Mouse (Mus musculus): ENCODE data around the gene Slc8a3.

The Slc8a3 gene

DNA sequence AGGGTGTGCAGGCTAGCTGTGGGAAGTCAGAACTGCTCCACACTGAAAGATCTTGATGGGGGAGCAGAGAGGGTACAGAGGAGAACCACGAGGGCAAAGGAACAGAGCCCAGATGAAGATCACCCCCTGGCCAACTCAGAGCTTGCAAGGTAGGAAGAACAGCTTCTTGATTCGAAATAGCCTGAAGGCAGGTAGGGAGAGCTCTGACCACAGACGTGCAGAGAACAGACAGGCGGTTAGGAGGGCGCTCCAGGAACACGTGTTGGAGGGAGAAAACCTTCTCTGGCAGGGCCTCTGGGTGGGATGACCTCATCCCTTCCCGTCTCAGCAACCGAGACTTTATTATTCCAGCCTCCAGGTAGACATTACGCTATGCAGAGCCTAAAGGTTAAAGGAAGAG lies 157.7 kb downstream of the Slc8a3 start:
- no peak for DNase-seq

GRCm38 (mm10) chr12:81173893-81174292 lies 159.1 kb downstream of the Slc8a3 start:
- peak; percentile 81 for DNase-seq

GRCm38 (mm10) chr12:81173011-81173410 lies 160.0 kb downstream of the Slc8a3 start:
- no peak for DNase-seq

- no peak for DNase-seq
These were observed 162.9 kb downstream of the Slc8a3 start for GRCm38 (mm10) chr12:81170076-81170475.

- no peak for DNase-seq
These were observed 164.5 kb downstream of the Slc8a3 start for GRCm38 (mm10) chr12:81168494-81168893.

DNA sequence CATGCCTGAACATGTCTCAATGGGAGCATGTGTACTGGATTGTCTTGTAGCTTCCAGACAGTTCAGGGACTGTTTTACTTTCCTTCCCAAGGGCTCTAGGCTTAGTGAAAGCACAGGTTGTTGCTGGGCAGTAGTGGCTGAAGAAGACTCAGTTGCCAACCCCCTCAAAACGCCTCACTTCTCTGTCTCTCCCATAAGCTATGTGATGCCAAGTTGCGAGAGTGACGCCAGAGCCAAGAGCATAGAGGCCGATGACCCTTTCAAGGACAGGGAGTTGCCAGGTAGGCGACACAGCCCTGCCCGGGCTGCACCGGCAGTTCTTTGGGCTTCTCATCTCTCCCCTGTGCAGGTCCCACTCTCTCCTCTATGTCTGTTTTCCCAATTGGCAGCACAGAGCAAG lies 164.9 kb downstream of the Slc8a3 start:
- DNase-seq = no peak

DNA sequence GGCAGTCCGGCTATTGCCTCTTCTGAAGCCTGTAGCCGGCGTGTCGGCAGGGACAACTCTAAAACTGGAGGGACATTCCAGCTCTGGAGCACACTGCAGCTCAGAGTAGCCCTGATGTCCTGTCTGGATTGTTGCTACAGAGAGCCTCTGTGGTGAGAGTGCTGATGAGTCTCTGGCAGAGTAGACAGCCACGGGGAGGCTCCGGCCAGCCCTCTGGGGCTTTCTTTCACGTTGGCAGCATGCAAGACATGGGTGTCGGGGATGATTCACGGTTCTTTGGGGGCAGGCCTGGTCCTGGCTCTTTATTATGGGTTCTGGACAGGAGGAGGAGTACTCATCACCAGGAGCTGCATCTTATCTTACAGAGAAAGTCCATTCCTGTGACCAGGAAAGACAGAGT lies 165.8 kb downstream of the Slc8a3 start:
- DNase-seq = no peak

GRCm38 (mm10) chr12:81166615-81167014 lies 166.4 kb downstream of the Slc8a3 start:
- DNase-seq = no peak

DNA sequence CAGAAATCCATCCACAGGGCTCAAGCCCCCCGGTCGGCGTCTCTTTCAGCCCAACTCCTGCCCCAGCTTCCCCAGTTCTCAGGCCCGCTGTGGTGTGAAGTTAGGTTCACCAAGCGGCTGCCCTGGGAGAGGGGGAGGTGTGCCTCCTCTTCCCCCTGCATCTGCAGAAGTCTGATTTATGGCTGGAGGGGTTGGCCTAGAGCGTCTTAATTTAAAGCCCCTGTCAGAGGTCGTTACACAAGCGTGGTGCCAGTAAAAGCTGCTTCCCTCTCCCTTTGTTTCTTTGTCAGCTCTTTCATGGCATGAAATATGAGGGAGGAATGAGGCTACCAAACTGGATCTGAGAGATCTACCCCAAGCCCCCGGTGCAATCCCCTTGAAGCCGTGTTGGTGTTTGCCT lies 166.9 kb downstream of the Slc8a3 start:
- no peak for DNase-seq

DNA sequence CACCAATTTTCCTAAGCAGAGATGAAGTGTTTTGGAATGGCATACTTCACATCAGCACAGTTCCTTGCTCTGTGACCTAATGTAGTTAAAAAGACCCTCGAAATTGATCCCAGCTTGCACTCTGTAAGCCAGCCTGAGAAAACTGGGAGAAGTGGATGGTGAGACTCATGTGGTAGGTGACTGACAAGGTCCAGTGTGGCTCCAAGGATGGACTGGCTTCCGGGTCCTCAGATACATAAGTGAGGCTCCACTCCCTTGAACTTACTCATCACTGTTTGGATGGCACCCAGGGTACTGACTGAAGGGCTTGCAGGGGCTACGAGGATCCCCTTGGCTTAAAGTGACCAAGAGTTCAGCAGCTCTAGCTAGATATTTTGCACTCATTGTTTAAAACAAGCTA lies 169.4 kb downstream of the Slc8a3 start:
- no peak for DNase-seq

GRCm38 (mm10) chr12:81163131-81163530 lies 169.8 kb downstream of the Slc8a3 start:
- DNase-seq = no peak

- no peak for DNase-seq
These were observed 171.7 kb downstream of the Slc8a3 start for GRCm38 (mm10) chr12:81161282-81161681.

DNA sequence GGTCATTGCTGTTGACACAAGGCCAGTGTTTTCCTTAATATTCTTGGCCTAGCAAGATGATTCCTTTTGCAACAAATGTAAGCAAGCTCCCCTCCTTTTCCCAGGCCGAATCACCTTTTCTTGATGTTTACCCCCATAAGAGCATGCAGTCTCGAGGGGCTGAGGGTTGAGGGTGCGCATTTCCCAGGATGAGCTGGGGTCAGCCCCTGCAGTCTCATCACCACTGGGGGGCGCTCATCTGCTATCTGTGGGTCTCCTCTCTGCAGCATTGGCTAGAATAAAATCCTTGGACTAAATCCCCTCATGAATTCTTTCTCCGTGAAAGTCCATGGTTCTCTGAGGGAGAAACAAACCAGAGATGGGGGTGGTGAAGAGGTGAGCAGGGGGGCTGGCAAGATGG lies 172.1 kb downstream of the Slc8a3 start:
- DNase-seq = no peak

GRCm38 (mm10) chr12:81160425-81160824 lies 172.6 kb downstream of the Slc8a3 start:
- DNase-seq = no peak

GRCm38 (mm10) chr12:81159947-81160346 lies 173.0 kb downstream of the Slc8a3 start:
- no peak for DNase-seq

GRCm38 (mm10) chr12:81156841-81157240 lies 176.1 kb downstream of the Slc8a3 start:
- DNase-seq = no peak

GRCm38 (mm10) chr12:81155675-81156074 lies 177.3 kb downstream of the Slc8a3 start:
- DNase-seq = no peak

GRCm38 (mm10) chr12:81152082-81152481 lies 180.9 kb downstream of the Slc8a3 start:
- no peak for DNase-seq

DNA sequence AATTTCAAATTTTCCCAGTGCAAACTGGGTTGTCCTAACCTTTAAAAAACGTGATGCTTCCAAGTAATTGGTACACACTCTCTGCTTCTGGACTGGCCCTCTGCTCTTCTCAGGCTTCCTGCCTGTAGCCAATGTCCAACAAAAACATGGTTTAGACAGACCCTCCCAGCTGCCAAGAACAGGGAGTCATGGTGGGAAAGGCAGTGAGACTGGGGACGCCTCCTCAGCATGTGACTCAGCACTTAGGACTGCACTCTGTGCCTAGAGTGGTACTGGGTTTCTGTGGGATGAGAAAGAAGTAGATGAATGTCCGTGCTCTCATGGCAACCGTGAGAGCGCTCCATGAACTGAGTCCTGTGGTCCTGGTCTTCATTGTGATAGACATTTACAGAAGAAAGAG lies 182.1 kb downstream of the Slc8a3 start:
- no peak for DNase-seq

GRCm38 (mm10) chr12:81147956-81148355 lies 185.0 kb downstream of the Slc8a3 start:
- peak; percentile 26 for DNase-seq
